Mouse (Mus musculus): ENCODE measurements around the gene Mmp19. TPM values are rescaled to one million over a fixed set of nuclear protein-coding genes. Genes with fewer than 3 reads are reported as not detected.

Mmp19 gene
- polyA plus RNA-seq, 1 experiment from 2014 or later = 0.24 TPM

DNA sequence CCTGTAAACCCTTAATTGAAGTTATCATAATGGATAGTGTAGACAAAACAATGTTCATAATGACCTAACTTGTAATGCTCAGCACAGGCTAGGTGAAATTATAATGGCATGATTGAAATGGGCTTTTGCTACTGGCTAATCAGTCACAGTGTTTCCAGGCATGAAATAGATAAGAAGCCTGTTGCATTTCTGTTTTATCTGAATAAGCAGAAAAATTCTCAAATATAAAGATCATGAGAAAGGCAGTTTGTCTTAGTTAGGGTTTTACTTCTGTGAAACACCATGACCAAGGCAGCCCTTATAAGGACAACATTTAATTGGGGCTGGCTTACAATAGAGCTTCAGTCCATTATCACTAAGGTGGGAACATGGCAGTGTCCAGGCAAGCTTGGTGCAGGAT, 49.9 kb downstream of the Mmp19 start:
- no peaks in the 10 kb centered on the region for H3K9me3 ChIP-seq
- peaks cover 6% of the 10 kb centered on the region for H3K4me1 ChIP-seq
- H3K27ac ChIP-seq = no peak overlapping the region
- no peaks in the 10 kb centered on the region for H3K27me3 ChIP-seq (ENCODE audit: poor library complexity, severe bottlenecking)
- no peak for DNase-seq (ENCODE audit: extremely low spot score, low spot score)
- H3K36me3 ChIP-seq (replicated peaks) = peaks cover 91% of the 10 kb centered on the region
- H3K4me3 ChIP-seq = no peak overlapping the region

DNA sequence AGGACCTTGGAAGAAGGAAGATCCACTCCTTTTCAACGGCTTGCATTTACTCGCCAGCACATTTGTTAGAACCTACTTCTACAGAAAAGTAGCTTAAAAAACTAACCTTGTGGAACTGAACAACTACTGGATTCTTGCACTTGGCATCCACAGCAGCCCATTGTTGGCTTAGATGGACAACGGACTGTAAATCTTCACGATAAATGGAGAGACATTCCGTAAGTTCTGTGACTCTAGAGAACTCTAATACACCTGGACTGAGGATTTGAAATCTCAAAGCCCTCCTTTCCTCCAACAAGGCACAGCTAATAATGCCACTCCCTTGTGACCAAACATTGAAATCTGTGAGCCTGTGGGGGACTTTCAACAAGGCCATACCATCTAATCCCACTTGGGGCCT, 52.5 kb downstream of the Mmp19 start:
- DNase-seq (ENCODE audit: extremely low spot score, low spot score) = no peak
- H3K4me3 ChIP-seq = no peak overlapping the region
- 97% methylated on average over 5 of the region's 5 CpGs for WGBS
- H3K27me3 ChIP-seq (ENCODE audit: poor library complexity, severe bottlenecking) = no peaks in the 10 kb centered on the region
- H3K9me3 ChIP-seq = no peaks in the 10 kb centered on the region
- no peak overlapping the region for H3K27ac ChIP-seq
- H3K36me3 ChIP-seq (replicated peaks) = peaks cover 85% of the 10 kb centered on the region
- peaks cover 11% of the 10 kb centered on the region for H3K4me1 ChIP-seq

DNA sequence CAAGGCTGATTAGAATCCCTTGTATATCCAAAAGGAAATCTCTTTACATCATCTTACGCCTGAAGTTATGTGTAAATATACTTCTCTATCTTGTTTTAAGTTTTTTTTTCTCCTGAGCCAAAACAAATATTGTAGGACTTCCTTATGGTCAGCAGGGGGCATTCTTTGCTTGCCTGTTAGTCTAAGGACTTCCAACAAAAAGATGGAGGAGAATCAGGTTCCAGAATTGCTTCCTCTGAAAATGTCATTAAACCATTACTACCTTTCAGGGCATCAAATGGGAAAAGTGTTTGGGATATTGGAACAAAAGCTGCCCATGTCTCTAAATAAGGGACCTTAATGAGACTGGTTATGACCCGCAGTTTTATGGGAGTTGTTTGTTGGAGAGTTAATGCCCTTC, 54.8 kb downstream of the Mmp19 start:
- Histone ChIP-seq H3K27me3 (ENCODE audit: poor library complexity, severe bottlenecking) (no peaks in the 10 kb centered on the region), H3K4me1 (peaks cover 11% of the 10 kb centered on the region), H3K4me3 (no peak overlapping the region), H3K36me3 (replicated peaks) (peaks cover 85% of the 10 kb centered on the region), H3K27ac (no peak overlapping the region), H3K9me3 (no peaks in the 10 kb centered on the region)
- WGBS = 64% methylated on average over 2 of the region's 2 CpGs
- DNase-seq (ENCODE audit: extremely low spot score, low spot score) = no peak

DNA sequence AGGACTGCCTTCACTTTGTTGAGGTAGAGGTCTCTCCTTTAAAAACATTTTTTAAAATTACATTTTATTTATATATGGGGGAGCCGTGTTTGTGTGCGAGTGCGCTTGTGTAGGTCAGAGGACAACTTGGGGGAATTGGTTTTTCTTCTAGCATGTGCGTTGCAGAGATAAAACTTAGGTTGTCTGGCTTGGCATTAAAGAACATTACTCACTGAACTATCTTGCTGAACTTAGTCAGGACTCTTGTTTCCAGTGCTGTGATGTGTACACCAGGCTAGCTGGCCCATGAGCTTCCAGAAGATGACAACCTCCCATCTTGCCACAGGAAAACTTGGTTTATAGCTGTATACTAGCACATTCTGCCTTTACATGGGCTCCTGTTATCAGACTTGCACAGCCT, 56.0 kb downstream of the Mmp19 start:
- no peak for DNase-seq (ENCODE audit: extremely low spot score, low spot score)
- H3K36me3 ChIP-seq (replicated peaks) = peaks cover 84% of the 10 kb centered on the region
- no peaks in the 10 kb centered on the region for H3K9me3 ChIP-seq
- WGBS = 96% methylated on average over 4 of the region's 4 CpGs
- no peak overlapping the region for H3K4me3 ChIP-seq
- no peak overlapping the region for H3K27ac ChIP-seq
- H3K27me3 ChIP-seq (ENCODE audit: poor library complexity, severe bottlenecking) = no peaks in the 10 kb centered on the region
- H3K4me1 ChIP-seq = peaks cover 11% of the 10 kb centered on the region

DNA sequence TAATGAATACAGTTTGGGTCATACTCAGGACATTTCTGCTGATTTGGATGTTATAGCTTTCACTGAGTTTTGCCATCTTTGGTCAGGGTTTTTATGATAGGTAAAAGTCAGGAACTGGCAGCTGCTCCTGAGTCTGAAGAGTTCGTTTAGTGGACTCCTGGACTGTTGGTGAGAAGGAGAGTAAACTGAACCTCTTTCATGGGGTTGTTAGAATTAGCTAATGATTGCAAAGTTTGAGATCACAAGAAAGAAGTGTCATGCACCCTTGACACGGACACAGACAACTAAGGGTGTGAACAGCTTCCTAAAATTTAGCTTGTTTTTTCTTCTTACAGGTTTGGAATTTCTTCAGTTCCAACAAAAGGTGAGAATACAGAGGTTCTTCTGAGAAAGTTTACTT, 57.7 kb downstream of the Mmp19 start:
- H3K27me3 ChIP-seq (ENCODE audit: poor library complexity, severe bottlenecking) = no peaks in the 10 kb centered on the region
- peaks cover 83% of the 10 kb centered on the region for H3K36me3 ChIP-seq (replicated peaks)
- no peak overlapping the region for H3K27ac ChIP-seq
- DNase-seq (ENCODE audit: extremely low spot score, low spot score) = no peak
- 84% methylated on average over 2 of the region's 2 CpGs for WGBS
- peaks cover 11% of the 10 kb centered on the region for H3K4me1 ChIP-seq
- no peaks in the 10 kb centered on the region for H3K9me3 ChIP-seq
- H3K4me3 ChIP-seq = no peak overlapping the region

DNA sequence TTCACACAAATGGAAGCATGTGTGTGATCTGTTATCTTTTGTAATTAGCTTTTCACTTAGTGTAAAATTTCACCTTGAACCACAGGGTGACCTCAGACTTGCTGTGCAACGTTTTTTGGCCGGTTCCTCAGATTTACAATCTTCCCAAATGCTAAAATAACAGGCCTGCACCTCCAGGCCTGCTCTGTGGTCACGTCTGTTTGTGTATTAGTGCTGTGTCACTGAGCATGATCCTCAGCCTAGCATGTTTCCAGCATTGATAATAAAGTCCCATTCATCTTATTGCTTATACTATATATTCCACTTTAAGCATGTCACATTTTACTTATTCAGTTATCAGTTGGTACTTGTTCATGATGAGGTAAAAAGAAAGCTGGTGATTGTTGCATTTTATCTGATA, 59.6 kb downstream of the Mmp19 start:
- 75% methylated on average over 3 of the region's 3 CpGs for WGBS
- Histone ChIP-seq H3K27ac (no peak overlapping the region), H3K27me3 (ENCODE audit: poor library complexity, severe bottlenecking) (no peaks in the 10 kb centered on the region), H3K4me3 (no peak overlapping the region), H3K36me3 (replicated peaks) (peaks cover 77% of the 10 kb centered on the region), H3K4me1 (peaks cover 5% of the 10 kb centered on the region), H3K9me3 (no peaks in the 10 kb centered on the region)
- DNase-seq (ENCODE audit: extremely low spot score, low spot score) = no peak

Other genes starting within 250 kb of the Mmp19 start
- 11.8 and 14.0 TPM in 2 replicates for gene Zc3h10, start 243.1 kb upstream of the Mmp19 start, polyA plus RNA-seq (2016; fragmentation: Nextera tagmentation; extraction: Ambion mirVana)
- 3,608 and 3,665 TPM in 2 replicates for gene Rpl41, start 241.6 kb upstream of the Mmp19 start, polyA plus RNA-seq (2016; fragmentation: Nextera tagmentation; extraction: Ambion mirVana)
- 298 and 302 TPM in 2 replicates for gene Pa2g4, start 224.9 kb upstream of the Mmp19 start, polyA plus RNA-seq (2016; fragmentation: Nextera tagmentation; extraction: Ambion mirVana)
- 3.0 and 3.1 TPM in 2 replicates for gene Erbb3, start 201.3 kb upstream of the Mmp19 start, polyA plus RNA-seq (2016; fragmentation: Nextera tagmentation; extraction: Ambion mirVana)
- gene Rps26, start 164.2 kb upstream of the Mmp19 start, polyA plus RNA-seq (2016; fragmentation: Nextera tagmentation; extraction: Ambion mirVana) = 574 and 577 TPM in 2 replicates
- 3.2 and 3.9 TPM in 2 replicates for gene Ikzf4, start 144.9 kb upstream of the Mmp19 start, polyA plus RNA-seq (2016; fragmentation: Nextera tagmentation; extraction: Ambion mirVana)
- 10.8 and 10.9 TPM in 2 replicates for gene Suox, start 116.8 kb upstream of the Mmp19 start, polyA plus RNA-seq (2016; fragmentation: Nextera tagmentation; extraction: Ambion mirVana)
- 63.4 and 68.8 TPM in 2 replicates for gene Rab5b, start 94.6 kb upstream of the Mmp19 start, polyA plus RNA-seq (2016; fragmentation: Nextera tagmentation; extraction: Ambion mirVana)
- gene Pmel, start 86.7 kb upstream of the Mmp19 start, polyA plus RNA-seq (2016; fragmentation: Nextera tagmentation; extraction: Ambion mirVana) = 7.2 and 24.4 TPM in 2 replicates
- 119 and 120 TPM in 2 replicates for gene Cdk2, start 85.9 kb upstream of the Mmp19 start, polyA plus RNA-seq (2016; fragmentation: Nextera tagmentation; extraction: Ambion mirVana)
- 3.5 and 3.6 TPM in 2 replicates for gene Dgka, start 46.1 kb upstream of the Mmp19 start, polyA plus RNA-seq (2016; fragmentation: Nextera tagmentation; extraction: Ambion mirVana)
- 57.1 and 63.8 TPM in 2 replicates for gene Pym1, start 43.0 kb upstream of the Mmp19 start, polyA plus RNA-seq (2016; fragmentation: Nextera tagmentation; extraction: Ambion mirVana)
- gene Dnajc14, start 13.2 kb downstream of the Mmp19 start, polyA plus RNA-seq (2016; fragmentation: Nextera tagmentation; extraction: Ambion mirVana) = 49.4 and 49.9 TPM in 2 replicates
- gene Tmem198b, start 13.5 kb downstream of the Mmp19 start, polyA plus RNA-seq (2016; fragmentation: Nextera tagmentation; extraction: Ambion mirVana) = 19.0 and 19.2 TPM in 2 replicates
- gene Sarnp, start 26.4 kb downstream of the Mmp19 start, polyA plus RNA-seq (2016; fragmentation: Nextera tagmentation; extraction: Ambion mirVana) = 247 and 263 TPM in 2 replicates
- 88.0 and 92.9 TPM in 2 replicates for gene Ormdl2, start 30.7 kb downstream of the Mmp19 start, polyA plus RNA-seq (2016; fragmentation: Nextera tagmentation; extraction: Ambion mirVana)
- 9.7 and 10.7 TPM in 2 replicates for gene Gdf11, start 100.8 kb downstream of the Mmp19 start, polyA plus RNA-seq (2016; fragmentation: Nextera tagmentation; extraction: Ambion mirVana)
- 179 and 184 TPM in 2 replicates for gene Cd63, start 110.1 kb downstream of the Mmp19 start, polyA plus RNA-seq (2016; fragmentation: Nextera tagmentation; extraction: Ambion mirVana)
- gene Rdh5, start 132.0 kb downstream of the Mmp19 start, polyA plus RNA-seq (2016; fragmentation: Nextera tagmentation; extraction: Ambion mirVana) = 11.0 and 12.8 TPM in 2 replicates
- gene Bloc1s1, start 133.1 kb downstream of the Mmp19 start, polyA plus RNA-seq (2016; fragmentation: Nextera tagmentation; extraction: Ambion mirVana) = 166 and 178 TPM in 2 replicates
- 0.15 and 0.36 TPM in 2 replicates for gene Itga7, start 142.9 kb downstream of the Mmp19 start, polyA plus RNA-seq (2016; fragmentation: Nextera tagmentation; extraction: Ambion mirVana)
- not detected in 2 replicates for gene Mettl7b, start 170.1 kb downstream of the Mmp19 start, polyA plus RNA-seq (2016; fragmentation: Nextera tagmentation; extraction: Ambion mirVana)
- not detected in 2 replicates for gene Olfr9, start 198.5 kb downstream of the Mmp19 start, polyA plus RNA-seq (2016; fragmentation: Nextera tagmentation; extraction: Ambion mirVana)
- gene Olfr763, start 219.9 kb downstream of the Mmp19 start, polyA plus RNA-seq (2016; fragmentation: Nextera tagmentation; extraction: Ambion mirVana) = not detected in 2 replicates
- gene Olfr764-ps1, start 249.0 kb downstream of the Mmp19 start, polyA plus RNA-seq (2016; fragmentation: Nextera tagmentation; extraction: Ambion mirVana) = not detected in 2 replicates